Mouse (Mus musculus) left cerebral cortex, adult 2 months (tissue): ENCODE measurements around the gene Galntl6. TPM values are rescaled to one million over a fixed set of nuclear protein-coding genes. Genes with fewer than 3 reads are reported as not detected.

Experiments
- DNase-seq, 2 experiments: peaks; one replicate each; pipeline ENCODE4 v3.0.0; 2021 to 2022; ENCODE audit warnings: low spot score in 2 of 2, mixed read lengths in 1 of 2; ENCODE audit errors: extremely low spot score in 1 of 2
- H3K27ac ChIP-seq: fragments of 200-600 bp; 2 replicates; pipeline ENCODE4 v1.8.1; 2022
- H3K4me3 ChIP-seq: fragments of 200-600 bp; 2 replicates; pipeline ENCODE4 v1.8.1; 2022
- CTCF ChIP-seq: fragments of 200-600 bp; IDR thresholded peaks from 2 replicates; pipeline ENCODE4 v1.8.1; 2022; ENCODE audit warnings: antibody characterized with exemption, mild to moderate bottlenecking, moderate library complexity
- intact Hi-C: fragments of 180-260 bp; cut with DNase I; formaldehyde crosslinking; loops from one replicate; pipeline ENCODE4 v1.15.1; 2025
- total RNA-seq, 2 experiments: library from RNA; stranded (reverse); gene quantifications; 2 replicates each; pipeline ENCODE4 v1.2.3; 2021

The Galntl6 gene
- total RNA-seq, 2 experiments from 2014 or later: 25.7 to 28.0 TPM

DNA sequence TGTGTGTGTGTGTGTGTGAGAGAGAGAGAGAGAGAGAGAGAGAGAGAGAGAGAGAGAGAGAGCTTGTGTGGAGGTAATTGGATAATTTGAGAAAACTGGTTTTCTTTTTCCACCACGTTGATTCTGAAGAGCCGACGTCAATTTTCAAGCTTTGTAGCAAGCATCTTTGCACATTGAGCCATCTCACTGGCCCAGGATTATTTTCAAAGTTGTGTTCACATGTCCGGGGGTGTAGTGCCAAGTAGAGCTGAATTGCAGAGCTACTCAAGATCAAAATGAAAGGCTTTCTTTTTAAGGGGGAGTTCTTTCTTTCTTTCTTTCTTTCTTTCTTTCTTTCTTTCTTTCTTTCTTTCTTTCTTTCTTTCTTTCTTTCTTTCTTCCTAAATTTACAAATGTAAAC lies 1022.3 kb downstream of the Galntl6 start:
- no peak overlapping the region; the same call in 1 of the 2 replicates for H3K27ac ChIP-seq
- H3K4me3 ChIP-seq: no peak overlapping the region
- TF ChIP-seq CTCF: no peak
- DNase-seq: no peak
- intact Hi-C loops: loop anchor here (5.0 kb wide), 1 partner anchor 442 kb away; no protein-coding TSS in a partner anchor

DNA sequence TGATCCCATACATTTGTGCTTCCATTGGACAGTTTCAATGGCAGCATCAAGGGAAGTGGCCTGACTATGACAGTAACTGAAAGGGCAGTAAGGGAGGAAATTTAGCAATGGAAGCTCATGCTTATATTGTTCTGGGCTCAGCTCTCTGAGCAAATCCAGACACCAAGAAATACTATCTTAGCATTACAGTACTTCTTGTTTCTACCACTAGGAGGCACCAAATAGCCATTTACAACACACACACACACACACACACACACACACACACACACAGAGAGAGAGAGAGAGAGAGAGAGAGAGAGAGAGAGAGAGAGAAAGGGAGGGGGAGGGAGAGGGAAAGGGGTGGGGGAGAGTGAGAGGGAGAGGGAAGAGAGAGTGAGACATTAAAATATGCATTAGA lies 1023.6 kb downstream of the Galntl6 start:
- Histone ChIP-seq H3K4me3 (no peak overlapping the region), H3K27ac (no peak overlapping the region)
- intact Hi-C loops: loop anchor here (10.0 kb wide), 1 partner anchor 324 kb away; no protein-coding TSS in a partner anchor
- no peak for DNase-seq
- TF ChIP-seq CTCF: no peak; the same call in 1 of the 2 replicates

DNA sequence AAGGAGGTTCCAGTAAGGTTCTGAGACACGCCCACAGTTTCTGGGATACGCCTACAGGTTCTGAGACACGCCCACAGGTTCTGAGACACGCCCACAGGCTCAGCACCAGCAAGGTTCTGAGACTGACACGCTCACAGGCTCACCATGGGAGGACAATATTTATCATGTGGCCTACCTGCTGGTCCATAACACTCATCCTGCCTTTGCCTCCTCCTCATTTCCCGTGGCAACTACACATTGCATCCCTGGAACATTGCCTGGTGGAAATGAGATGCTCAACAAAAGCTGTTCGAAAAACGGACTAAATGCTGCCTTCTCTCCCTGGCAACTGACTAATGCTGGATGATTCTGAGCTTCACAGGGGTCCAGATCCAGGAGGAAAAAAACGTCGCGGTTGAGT lies 1033.0 kb downstream of the Galntl6 start:
- no peak overlapping the region for H3K4me3 ChIP-seq
- intact Hi-C loops: no loop called here
- TF ChIP-seq CTCF: no peak
- H3K27ac ChIP-seq: no peak overlapping the region
- DNase-seq: peak; percentile 15 to 46

DNA sequence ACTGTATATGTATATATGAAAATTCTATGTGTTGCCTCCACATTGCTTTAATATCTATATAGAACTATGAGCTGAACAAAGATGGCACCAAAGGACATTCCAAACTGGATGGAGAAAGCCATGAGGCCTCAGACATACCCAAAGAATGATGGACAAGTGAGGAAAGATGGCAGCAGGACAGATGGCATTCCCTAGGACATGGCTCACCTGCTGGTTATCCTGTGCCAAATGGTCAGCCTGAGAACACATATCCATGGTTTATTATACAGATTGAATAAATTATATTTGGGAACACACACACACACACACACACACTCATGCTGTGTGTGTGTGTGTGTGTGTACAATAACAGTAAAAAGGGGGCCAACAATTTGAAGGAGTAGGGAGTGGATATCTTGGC lies 1063.4 kb downstream of the Galntl6 start:
- intact Hi-C loops: no loop called here
- H3K27ac ChIP-seq: no peak overlapping the region
- no peak overlapping the region for H3K4me3 ChIP-seq
- no peak for DNase-seq
- no peak for TF ChIP-seq CTCF

DNA sequence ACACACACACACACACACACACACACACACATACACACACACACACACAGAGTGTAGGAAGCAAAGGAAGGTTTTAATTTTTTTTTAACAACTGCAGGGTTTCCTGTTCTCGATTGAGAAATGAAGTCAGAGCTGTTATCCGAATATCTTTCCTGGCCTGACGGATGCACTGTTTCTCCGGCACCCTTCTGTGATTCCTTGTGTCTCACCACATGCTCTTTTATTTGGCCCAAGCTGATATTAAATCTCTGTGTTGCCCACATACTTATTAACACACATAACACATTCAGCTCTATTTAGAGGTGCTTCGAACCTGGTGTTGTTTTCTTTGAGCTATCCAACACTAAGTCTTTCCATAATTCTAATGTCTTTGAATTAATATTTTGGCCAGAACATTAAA lies 1069.0 kb downstream of the Galntl6 start:
- no peak overlapping the region for H3K27ac ChIP-seq
- intact Hi-C loops: no loop called here

DNA sequence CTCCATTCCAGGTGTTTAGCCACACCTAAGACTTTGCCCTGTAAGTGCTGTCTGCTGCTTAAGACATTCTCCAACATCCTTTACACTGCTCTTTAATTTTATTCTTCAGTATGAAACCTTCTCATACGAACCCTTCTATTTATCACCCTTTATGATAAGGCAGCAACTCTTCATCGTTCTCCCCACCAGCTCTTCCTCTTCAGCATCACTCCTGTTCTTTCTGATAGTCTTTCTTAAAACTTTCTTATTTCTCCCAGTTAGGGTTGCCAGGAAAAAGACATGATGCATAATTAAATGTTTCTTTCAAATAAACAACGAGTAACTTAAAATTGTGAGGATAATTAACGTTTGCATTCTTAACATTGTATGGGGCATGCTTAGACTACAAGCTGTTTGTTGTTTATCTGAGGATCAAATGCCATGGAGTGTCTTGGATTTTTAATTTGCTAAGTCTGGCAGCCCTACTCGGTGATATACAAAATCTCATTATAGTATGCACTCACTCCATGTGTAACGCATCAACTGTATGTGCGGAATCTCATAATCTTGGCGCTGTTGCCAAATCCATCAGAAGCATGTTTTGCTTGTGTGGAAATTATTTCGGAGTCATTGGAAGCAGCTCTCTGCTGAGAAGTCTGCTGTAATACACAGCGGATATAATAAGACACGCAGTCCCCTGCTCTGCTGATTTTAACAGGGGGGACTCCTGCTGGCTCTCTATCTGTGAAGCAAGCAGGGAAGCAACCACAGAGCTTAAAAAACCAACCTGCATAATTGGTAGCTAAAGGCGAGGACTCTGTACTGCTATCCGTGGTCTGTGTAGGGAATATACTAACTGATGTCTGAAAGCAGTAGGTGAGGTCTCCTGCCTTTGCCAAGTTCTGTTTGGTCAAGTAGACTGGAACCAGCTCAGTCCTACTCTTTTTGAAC lies 1069.7 kb downstream of the Galntl6 start:
- intact Hi-C loops: no loop called here
- Histone ChIP-seq H3K4me3 (no peak overlapping the region), H3K27ac (no peak overlapping the region)
- no peak for DNase-seq
- no peak for TF ChIP-seq CTCF

More for the DNA sequence above, 1069.0 kb downstream of the Galntl6 start:
- DNase-seq: no peak
- TF ChIP-seq CTCF: no peak
- H3K4me3 ChIP-seq: no peak overlapping the region

DNA sequence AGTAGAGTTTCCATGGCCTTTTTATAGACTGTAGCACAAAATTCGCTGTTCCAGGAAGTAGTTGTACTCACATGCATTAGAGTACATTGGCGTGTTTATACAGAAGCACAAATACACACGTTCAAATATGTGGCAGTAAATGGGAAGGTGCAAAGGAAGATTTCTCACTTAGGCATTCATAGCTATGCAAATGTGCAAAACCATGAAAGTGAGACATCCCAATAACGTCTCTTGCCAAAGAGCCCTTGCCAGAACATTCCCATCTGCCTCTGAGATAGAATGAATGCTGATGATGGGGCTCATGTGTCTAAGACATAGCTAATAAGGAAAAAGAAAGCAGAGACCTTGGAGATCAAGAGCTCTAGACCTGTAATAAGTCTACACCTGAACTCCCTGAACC lies 1071.0 kb downstream of the Galntl6 start:
- Histone ChIP-seq H3K27ac (no peak overlapping the region), H3K4me3 (no peak overlapping the region)
- DNase-seq: no peak
- no peak for TF ChIP-seq CTCF
- intact Hi-C loops: no loop called here

DNA sequence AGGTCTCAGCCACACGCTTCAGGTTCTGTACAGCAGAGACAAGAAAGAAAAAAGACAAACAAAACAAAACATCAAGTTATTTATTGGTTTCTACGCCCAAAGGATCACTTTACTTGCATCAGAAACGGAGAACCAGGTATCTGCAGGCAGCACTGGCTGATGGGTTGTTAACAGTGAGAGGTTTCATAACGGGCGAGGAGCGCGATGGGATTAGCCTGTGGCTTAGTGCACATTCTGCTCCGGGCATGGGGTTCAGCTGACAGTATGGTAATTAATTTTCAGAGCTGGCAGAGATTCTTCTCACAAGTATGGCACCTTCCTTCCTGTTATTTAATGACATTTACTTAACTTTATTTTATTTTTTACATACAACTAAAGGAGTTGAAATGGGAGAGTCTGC lies 1075.1 kb downstream of the Galntl6 start:
- intact Hi-C loops: no loop called here
- TF ChIP-seq CTCF: no peak

DNA sequence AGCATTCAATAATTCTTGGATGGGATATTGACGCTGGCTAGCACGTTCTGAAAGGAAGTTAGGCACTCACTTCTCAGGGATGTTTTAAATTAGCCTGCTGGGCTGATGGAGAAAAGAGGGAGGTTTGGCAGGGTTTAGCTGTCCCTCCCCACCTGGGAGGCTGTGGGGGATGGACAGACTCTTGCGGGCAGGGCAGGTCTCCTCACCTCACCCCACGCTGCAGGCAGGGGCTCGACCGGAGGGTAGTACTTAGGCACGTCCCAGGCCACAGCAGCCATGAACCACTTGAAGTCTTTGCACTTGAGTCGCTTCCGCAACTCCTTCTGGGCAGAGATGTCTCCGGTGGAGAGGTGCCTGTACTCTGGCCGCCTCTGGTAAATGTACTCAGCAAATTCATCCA lies 1075.5 kb downstream of the Galntl6 start:
- Histone ChIP-seq H3K4me3 (no peak overlapping the region), H3K27ac (no peak overlapping the region)
- DNase-seq: no peak
- TF ChIP-seq CTCF: no peak
- intact Hi-C loops: no loop called here

More for the DNA sequence above, 1075.1 kb downstream of the Galntl6 start:
- no peak overlapping the region for H3K27ac ChIP-seq
- DNase-seq: no peak
- no peak overlapping the region for H3K4me3 ChIP-seq

DNA sequence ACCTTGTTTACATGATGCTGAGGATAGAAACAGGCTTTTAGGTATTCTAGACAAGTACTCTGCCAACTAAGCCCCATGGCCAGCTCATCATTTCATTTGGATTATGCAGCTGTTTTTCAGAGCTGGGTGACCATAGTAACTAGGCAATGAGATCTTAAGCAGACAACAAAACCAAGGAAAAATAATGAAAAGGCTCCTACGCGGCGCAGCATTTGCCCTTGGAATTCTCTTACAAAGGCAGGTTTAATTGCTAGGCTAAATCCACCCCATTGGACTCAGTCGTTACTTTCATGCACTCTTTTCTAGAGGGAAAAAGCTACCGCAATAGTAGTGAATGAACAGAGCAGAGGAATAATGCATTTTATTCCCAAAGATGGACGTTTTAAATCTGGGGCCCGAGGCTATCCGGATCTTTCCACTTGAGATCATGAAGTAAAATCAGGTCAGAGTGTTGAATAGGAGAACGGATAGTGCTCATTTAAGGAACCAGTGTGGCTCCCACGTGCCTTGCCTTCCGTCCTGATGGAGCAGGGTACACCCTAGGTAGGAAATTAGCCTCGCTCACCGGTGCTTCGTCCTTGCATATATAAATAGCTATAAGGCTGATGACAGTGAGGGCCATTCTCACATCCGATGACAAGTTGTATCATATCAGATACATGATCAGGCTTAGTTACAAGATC lies 1076.1 kb downstream of the Galntl6 start:
- intact Hi-C loops: no loop called here
- H3K4me3 ChIP-seq: no peak overlapping the region
- no peak overlapping the region for H3K27ac ChIP-seq
- TF ChIP-seq CTCF: no peak
- no peak for DNase-seq

DNA sequence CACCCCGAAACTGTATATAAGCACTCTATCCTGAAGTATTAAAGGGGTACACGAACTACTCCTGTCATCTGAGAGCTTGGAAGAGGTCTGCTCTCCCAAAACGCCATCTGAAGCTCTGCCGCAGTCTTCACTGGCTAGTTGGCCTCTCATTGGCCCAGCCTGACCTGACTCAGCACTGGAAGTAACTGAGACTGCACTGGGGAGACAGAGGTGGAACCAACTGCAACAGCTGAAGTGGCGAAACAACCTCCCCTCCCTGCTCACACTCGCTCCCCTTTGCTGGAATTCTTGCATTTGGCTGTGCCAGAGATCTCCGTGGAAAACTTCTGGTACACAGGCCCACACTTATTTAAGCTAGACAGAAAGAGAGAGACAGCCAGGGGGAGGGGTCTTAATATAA lies 1089.3 kb downstream of the Galntl6 start:
- TF ChIP-seq CTCF: no peak
- H3K4me3 ChIP-seq: no peak overlapping the region
- no peak overlapping the region for H3K27ac ChIP-seq
- intact Hi-C loops: no loop called here
- DNase-seq: no peak

DNA sequence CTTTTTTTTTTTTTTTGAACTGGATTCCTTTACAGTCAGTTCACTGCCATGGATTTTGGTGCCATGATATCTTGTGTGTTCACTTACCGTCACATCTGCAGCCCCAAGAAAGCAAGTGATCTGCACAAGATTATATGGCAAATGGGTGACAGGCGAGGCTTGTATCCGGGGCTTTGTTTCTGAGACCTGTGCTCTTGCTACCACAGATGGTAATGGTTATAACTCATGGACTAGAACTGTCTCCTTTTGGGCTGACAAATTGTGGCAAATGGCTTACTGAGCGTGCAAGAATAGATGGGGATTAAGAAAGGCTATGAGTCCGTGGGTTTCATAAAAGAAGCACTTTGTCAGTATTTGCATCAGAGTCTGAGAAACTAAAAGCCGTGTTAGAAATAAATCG lies 1096.4 kb downstream of the Galntl6 start:
- TF ChIP-seq CTCF: no peak
- intact Hi-C loops: no loop called here
- DNase-seq: no peak
- H3K4me3 ChIP-seq: no peak overlapping the region
- H3K27ac ChIP-seq: no peak overlapping the region
